Mouse (Mus musculus) heart, postnatal 4 days (tissue): ENCODE measurements at regions not wholly inside any gene's neighbourhood (a gene's known extent, or its start where the extent isn't known, plus 50 kb on each side); places are given as distances from the start of the nearest gene placed in this dataset.
A peak's percentile ranks its signal among the peaks of the same experiment; 100 is the strongest.

Experiments
- DNase-seq: peaks from one replicate; pipeline ENCODE4 v3.0.0; 2021

- DNase-seq, result peak; percentile 54
These were observed 52.0 kb upstream of the Tro start for GRCm38 (mm10) chrX:150709416-150709815.
